Mouse (Mus musculus) kidney, adult 2 months (tissue): ENCODE data around the gene Ifitm7. TPM values are rescaled to one million over a fixed set of nuclear protein-coding genes. Genes with fewer than 3 reads are reported as not detected.

Source experiments
- DNase-seq: peaks from one replicate; pipeline ENCODE4 v3.0.0; 2021
- H3K27ac ChIP-seq: fragments of 200-500 bp; 2 replicates; pipeline ENCODE4 v1.5.1; 2012; ENCODE audit warnings: low read depth, low read length, control low read depth, inconsistent platforms; ENCODE audit not compliant: insufficient read depth
- H3K27me3 ChIP-seq: fragments of 200-500 bp; replicated peaks from 2 replicates; pipeline ENCODE4 v1.6.1; 2012; ENCODE audit warnings: mild to moderate bottlenecking, moderate library complexity, low read length, inconsistent platforms; ENCODE audit not compliant: control insufficient read depth, insufficient read depth
- H3K36me3 ChIP-seq: fragments of 200-500 bp; 2 replicates; pipeline ENCODE4 v1.6.1; 2012; ENCODE audit warnings: mild to moderate bottlenecking, moderate library complexity, low read length, inconsistent platforms; ENCODE audit not compliant: control insufficient read depth, insufficient read depth
- H3K4me1 ChIP-seq: fragments of 200-500 bp; 2 replicates; pipeline ENCODE4 v1.6.1; 2011; ENCODE audit warnings: low read length; ENCODE audit not compliant: control insufficient read depth, insufficient read depth
- H3K4me3 ChIP-seq: fragments of 200-500 bp; 2 replicates; pipeline ENCODE4 v1.5.1; 2011; ENCODE audit warnings: mild to moderate bottlenecking, low read depth, low read length, control low read depth; ENCODE audit not compliant: insufficient read depth
- CTCF ChIP-seq: fragments of 200-500 bp; conservative IDR thresholded peaks from 2 replicates; pipeline ENCODE4 v1.5.1; 2011; ENCODE audit warnings: low read depth, mild to moderate bottlenecking, control low read depth, low read length, moderate library complexity, mixed read lengths; ENCODE audit not compliant: insufficient read depth, insufficient read length
- POLR2A ChIP-seq: fragments of 200-500 bp; IDR thresholded peaks from one replicate; pipeline ENCODE4 v1.6.1; 2011; ENCODE audit warnings: low read depth, low read length, control low read depth
- WGBS: fragments of 180-500 bp; shearing (Covaris S2); methylation state at CpG from one replicate; pipeline ENCODE4 v1.1.7; 2018; 5-methylcytosine and 5-hydroxymethylcytosine counted together
- polyA plus RNA-seq: library from polyadenylated mRNA; depleted of rRNA; stranded (reverse); fragments of >200 nt; gene quantifications from 2 replicates; pipeline ENCODE4 v1.2.3, GENCODE M21; 2012; rRNA removed

Ifitm7 gene
- polyA plus RNA-seq, 1 experiment = 0.09 TPM

- Histone ChIP-seq H3K27me3 (no peaks in the 10 kb centered on the region), H3K27ac (peak overlapping the region; percentile 61), H3K4me3 (peak overlapping the region; percentile 65), H3K36me3 (peaks cover 2% of the 10 kb centered on the region; the same call in 1 of the 2 replicates), H3K4me1 (peaks cover 2% of the 10 kb centered on the region; the same call in 1 of the 2 replicates)
- TF ChIP-seq CTCF (no peak), POLR2A (no peak)
- DNase-seq = no peak
- 3% methylated on average over 34 of the region's 34 CpGs for WGBS
Observed at GRCm38 (mm10) chr16:13940847-13941395, 45.8 kb downstream of the Ifitm7 start.

GRCm38 (mm10) chr16:13940139-13940846 lies 46.4 kb downstream of the Ifitm7 start:
- WGBS = 6% methylated on average over 28 of the region's 28 CpGs
- TF ChIP-seq POLR2A (peak; percentile 87), CTCF (no peak)
- H3K4me3 ChIP-seq = peak overlapping the region; percentile 65
- H3K36me3 ChIP-seq = peaks cover 2% of the 10 kb centered on the region; the same call in 1 of the 2 replicates
- peak; percentile 95 for DNase-seq
- H3K4me1 ChIP-seq = peaks cover 2% of the 10 kb centered on the region; the same call in 1 of the 2 replicates
- peak overlapping the region; percentile 61 for H3K27ac ChIP-seq
- H3K27me3 ChIP-seq = no peaks in the 10 kb centered on the region

Other genes starting within 250 kb of the Ifitm7 start
- 9.2 and 11.0 TPM in 2 replicates for gene Rrn3, start 206.2 kb downstream of the Ifitm7 start, polyA plus RNA-seq
- 60.5 and 67.9 TPM in 2 replicates for gene Ntan1, start 168.0 kb downstream of the Ifitm7 start, polyA plus RNA-seq
- gene Pdxdc1, start 83.8 kb downstream of the Ifitm7 start, polyA plus RNA-seq = 77.3 and 85.4 TPM in 2 replicates
- gene Mpv17l, start 83.7 kb downstream of the Ifitm7 start, polyA plus RNA-seq = 363 and 893 TPM in 2 replicates
- gene 2900011O08Rik, start 284 bp downstream of the Ifitm7 start, polyA plus RNA-seq = 0.37 and 0.41 TPM in 2 replicates
- gene Nde1, start 176.4 kb upstream of the Ifitm7 start, polyA plus RNA-seq = 22.0 and 23.6 TPM in 2 replicates
- gene Marf1, start 176.5 kb upstream of the Ifitm7 start, polyA plus RNA-seq = 11.3 and 11.5 TPM in 2 replicates